Mouse (Mus musculus): ENCODE data around the gene Pgpep1l.
A peak's percentile ranks its signal among the peaks of the same experiment; 100 is the strongest.
"Not testable (repeated sequence)": the region's sequence is repeated elsewhere in the genome, so short reads cannot be mapped to it uniquely, and the experiment has no call there.

Gene Pgpep1l

GRCm38 (mm10) chr7:68264028-68264453, at the start of gene Pgpep1l:
TSS of gene Pgpep1l (minus strand) at chr7:68264233.
- DNase-seq (ENCODE audit: low read depth, low spot score): no peak

- no peak for DNase-seq (ENCODE audit: low read depth, low spot score)
These were observed 49.2 kb upstream of the Pgpep1l start for GRCm38 (mm10) chr7:68313038-68313782.

GRCm38 (mm10) chr7:68312395-68312794, 48.4 kb upstream of the Pgpep1l start:
- DNase-seq (ENCODE audit: low read depth, low spot score): no peak

GRCm38 (mm10) chr7:68311469-68311868, 47.4 kb upstream of the Pgpep1l start:
- no peak for DNase-seq (ENCODE audit: low read depth, low spot score)

- DNase-seq (ENCODE audit: low read depth, low spot score): no peak
These were observed 42.7 kb upstream of the Pgpep1l start for GRCm38 (mm10) chr7:68306756-68307155.

GRCm38 (mm10) chr7:68305781-68306575, 41.9 kb upstream of the Pgpep1l start:
- DNase-seq (ENCODE audit: low read depth, low spot score): no peak

GRCm38 (mm10) chr7:68303685-68304084, 39.7 kb upstream of the Pgpep1l start:
- DNase-seq (ENCODE audit: low read depth, low spot score): no peak

GRCm38 (mm10) chr7:68302586-68303433, 38.8 kb upstream of the Pgpep1l start:
- peak; percentile 43 for DNase-seq (ENCODE audit: low read depth, low spot score)

- DNase-seq (ENCODE audit: low read depth, low spot score): no peak
These were observed 37.1 kb upstream of the Pgpep1l start for GRCm38 (mm10) chr7:68301160-68301559.

GRCm38 (mm10) chr7:68298381-68299076, 34.5 kb upstream of the Pgpep1l start:
- no peak for DNase-seq (ENCODE audit: low read depth, low spot score)

- no peak for DNase-seq (ENCODE audit: low read depth, low spot score)
These were observed 32.5 kb upstream of the Pgpep1l start for GRCm38 (mm10) chr7:68296487-68296886.

- DNase-seq (ENCODE audit: low read depth, low spot score): no peak
These were observed 30.2 kb upstream of the Pgpep1l start for GRCm38 (mm10) chr7:68293997-68294789.

GRCm38 (mm10) chr7:68291603-68292002, 27.6 kb upstream of the Pgpep1l start:
- no peak for DNase-seq (ENCODE audit: low read depth, low spot score)

- DNase-seq (ENCODE audit: low read depth, low spot score): no peak
These were observed 25.0 kb upstream of the Pgpep1l start for GRCm38 (mm10) chr7:68289081-68289480.

- not testable (repeated sequence) for DNase-seq (ENCODE audit: low read depth, low spot score)
These were observed 24.0 kb upstream of the Pgpep1l start for GRCm38 (mm10) chr7:68288000-68288399.

GRCm38 (mm10) chr7:68287582-68287981, 23.5 kb upstream of the Pgpep1l start:
- DNase-seq (ENCODE audit: low read depth, low spot score): no peak

- DNase-seq (ENCODE audit: low read depth, low spot score): no peak
These were observed 22.8 kb upstream of the Pgpep1l start for GRCm38 (mm10) chr7:68286526-68287481.

- DNase-seq (ENCODE audit: low read depth, low spot score): no peak
These were observed 21.8 kb upstream of the Pgpep1l start for GRCm38 (mm10) chr7:68285851-68286298.

- DNase-seq (ENCODE audit: low read depth, low spot score): no peak
These were observed 19.7 kb upstream of the Pgpep1l start for GRCm38 (mm10) chr7:68283776-68284175.

Measured in WW6 (cell line).